Mouse (Mus musculus) naive thymus-derived CD4-positive, alpha-beta T cell, adult 2 months (primary cell): ENCODE measurements around the gene 9030612E09Rik.

Experiments
- DNase-seq: peaks from one replicate; pipeline ENCODE4 v3.0.0-alpha.2; 2011; ENCODE audit warnings: low read depth

9030612E09Rik gene

DNA sequence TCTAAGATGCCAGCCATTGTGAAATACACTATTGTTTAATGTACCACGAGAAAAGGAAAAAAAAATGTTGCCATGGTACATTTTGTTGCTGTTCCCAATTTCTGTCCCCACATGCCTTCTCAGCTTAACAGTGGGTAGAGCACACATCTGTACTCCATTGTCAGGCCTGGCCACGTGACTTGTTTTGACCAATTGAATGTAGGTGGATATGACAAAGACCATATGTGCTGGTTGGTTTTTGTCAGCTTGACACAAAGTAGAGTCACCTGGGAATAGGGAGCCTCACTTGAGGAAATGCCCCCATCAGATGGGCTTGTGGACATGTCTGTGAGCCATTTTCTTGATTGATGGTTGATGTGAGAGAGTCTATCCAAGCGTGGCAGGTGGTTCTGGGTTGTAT, 29.4 kb downstream of the 9030612E09Rik start:
- DNase-seq, result no peak

DNA sequence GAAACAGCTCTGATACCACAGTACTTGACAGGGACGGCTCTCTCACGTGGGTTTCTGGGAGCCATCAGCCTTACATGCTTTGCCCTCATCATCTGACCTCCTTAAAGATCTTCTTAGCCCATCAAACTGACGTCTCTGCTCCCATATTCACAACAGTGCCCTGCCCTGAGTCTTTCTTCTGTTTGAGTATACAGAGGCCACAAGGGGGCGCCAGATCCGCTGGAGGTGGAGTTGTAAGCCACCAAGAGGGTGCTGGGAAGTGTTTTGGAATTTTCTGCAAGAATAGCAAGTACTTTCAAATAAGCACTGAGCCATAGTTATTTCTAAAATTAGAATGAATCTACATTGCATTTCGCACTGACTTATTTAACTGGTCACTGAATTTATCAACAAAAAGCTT, 37.4 kb downstream of the 9030612E09Rik start:
- peak; percentile 71 for DNase-seq

DNA sequence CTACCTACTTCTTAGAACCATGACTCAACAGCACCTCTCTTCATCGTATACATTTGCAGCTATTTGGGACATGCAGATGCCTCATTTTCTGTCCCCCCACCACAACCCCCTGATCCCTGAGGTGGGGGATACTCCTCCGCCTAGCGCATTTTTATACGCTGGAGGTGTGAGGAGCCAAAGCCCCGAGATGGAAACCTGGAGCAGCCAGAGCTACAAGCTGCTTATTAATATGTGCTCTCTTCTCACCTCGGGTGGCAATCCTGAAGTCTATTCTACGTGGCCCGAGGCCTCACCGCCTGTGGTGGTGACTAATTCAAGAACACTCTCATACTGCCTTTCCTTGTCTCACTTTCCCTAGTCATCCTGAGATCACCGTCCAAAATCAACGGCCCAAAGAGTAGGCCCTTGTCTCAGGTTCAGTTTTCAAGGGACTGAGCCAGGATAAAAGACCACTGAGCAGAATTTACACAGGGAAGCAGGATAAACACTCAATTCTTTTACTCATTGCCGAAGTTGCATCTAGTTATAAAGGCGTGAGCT, 42.9 kb downstream of the 9030612E09Rik start:
- no peak for DNase-seq

DNA sequence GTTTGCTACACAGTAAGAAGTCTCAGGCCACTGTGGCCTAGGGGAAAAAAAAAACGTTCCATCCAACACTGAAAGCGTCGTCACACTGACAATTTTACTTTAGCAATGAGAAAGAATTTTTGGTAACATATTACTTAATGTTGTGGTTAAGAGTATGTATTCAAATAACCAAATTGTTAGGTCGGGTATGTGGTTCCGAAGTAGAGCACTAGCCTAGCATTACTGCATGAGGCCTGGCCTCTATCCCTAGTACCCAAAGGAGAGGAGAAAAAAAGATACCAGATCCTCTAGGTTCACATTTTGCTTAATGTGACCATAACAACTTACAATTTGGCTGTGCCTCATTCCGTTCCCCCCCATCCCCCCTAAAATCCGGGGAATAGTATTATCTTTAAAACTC, 46.0 kb downstream of the 9030612E09Rik start:
- no peak for DNase-seq

DNA sequence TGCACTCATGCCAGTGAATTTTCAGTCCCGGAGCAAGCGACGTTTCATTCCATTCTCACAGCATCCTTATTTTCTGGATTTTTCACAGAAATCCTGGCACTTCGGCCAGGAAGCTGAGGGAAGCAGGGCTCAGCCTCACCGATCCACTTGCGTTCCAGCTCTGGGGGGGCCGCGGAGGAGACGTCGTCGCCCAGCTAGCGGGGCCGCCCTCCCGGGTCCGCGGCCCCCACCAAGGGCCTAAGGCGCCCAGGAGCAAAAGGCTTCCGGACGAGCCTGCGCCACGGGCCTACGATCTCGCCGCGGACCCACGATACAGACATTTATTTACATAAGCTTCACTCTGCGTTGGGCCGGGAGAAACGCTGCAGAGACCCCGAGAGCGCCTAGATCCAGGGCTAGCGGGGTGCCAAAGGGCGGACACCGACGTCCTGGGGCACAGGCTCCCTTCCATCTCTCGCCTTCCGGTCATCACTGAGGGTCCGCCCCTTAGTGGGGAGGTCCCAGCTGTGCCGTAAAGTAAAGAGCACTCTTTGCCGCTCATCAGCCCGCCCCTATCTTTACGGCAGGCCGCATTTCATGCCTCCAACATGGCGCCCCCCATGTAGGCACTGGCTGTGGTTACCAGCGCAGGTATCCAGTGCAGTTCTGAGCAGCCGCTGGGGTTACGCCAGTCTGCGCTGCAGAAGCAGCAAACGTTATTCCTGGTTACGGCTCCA, 46.6 kb downstream of the 9030612E09Rik start, which contains the start of gene Pdss2:
Gene Pdss2, plus strand, starts transcription at position 577 of the 716 bp plus-strand sequence.
- peak; percentile 92 for DNase-seq

DNA sequence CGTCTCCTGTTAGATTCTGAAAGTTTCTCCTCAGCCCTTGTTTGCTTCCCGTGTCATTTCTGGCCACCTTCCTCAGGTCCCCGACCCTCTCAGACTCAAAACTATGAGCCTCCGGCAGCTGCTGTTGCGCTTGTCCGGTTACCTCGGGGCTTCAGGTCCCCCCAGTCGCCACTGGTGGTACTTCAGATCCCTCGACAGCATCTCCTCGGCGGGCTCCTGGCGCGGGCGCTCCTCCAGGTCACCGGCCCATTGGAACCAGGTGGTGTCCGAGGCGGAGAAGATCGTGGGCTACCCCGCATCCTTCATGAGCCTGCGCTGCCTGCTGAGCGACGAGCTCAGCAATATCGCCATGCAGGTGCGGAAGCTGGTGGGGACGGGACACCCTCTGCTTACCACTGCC, 47.2 kb downstream of the 9030612E09Rik start:
- no peak for DNase-seq

- DNase-seq, result no peak
Measured at GRCm38 (mm10) chr10:43223391-43223790, 48.9 kb downstream of the 9030612E09Rik start.
